Mouse (Mus musculus) T-cell, adult 2 months (primary cell): ENCODE data around the gene Wbp1l.
A peak's percentile ranks its signal among the peaks of the same experiment; 100 is the strongest.

Source experiments
- DNase-seq: peaks from one replicate; pipeline ENCODE4 v3.0.0; 2022; ENCODE audit warnings: low spot score

Gene Wbp1l

GRCm38 (mm10) chr19:46599375-46600256 lies 732 bp downstream of the Wbp1l start:
- DNase-seq = no peak

GRCm38 (mm10) chr19:46600371-46600770 lies 1.5 kb downstream of the Wbp1l start:
- DNase-seq = no peak

GRCm38 (mm10) chr19:46601491-46601890 lies 2.6 kb downstream of the Wbp1l start:
- no peak for DNase-seq

GRCm38 (mm10) chr19:46602406-46602805 lies 3.5 kb downstream of the Wbp1l start:
- DNase-seq = no peak

- peak; percentile 52 for DNase-seq
These were observed 7.8 kb downstream of the Wbp1l start for GRCm38 (mm10) chr19:46606718-46607117.

- DNase-seq = peak; percentile 65
These were observed 8.5 kb downstream of the Wbp1l start for GRCm38 (mm10) chr19:46607424-46607823.

- no peak for DNase-seq
These were observed 9.3 kb downstream of the Wbp1l start for GRCm38 (mm10) chr19:46608158-46608557.

- no peak for DNase-seq
These were observed 17.5 kb downstream of the Wbp1l start for GRCm38 (mm10) chr19:46616378-46616777.

- peak; percentile 63 for DNase-seq
These were observed 18.5 kb downstream of the Wbp1l start for GRCm38 (mm10) chr19:46617361-46617760.

- peak; percentile 52 for DNase-seq
These were observed 19.4 kb downstream of the Wbp1l start for GRCm38 (mm10) chr19:46618322-46618721.

GRCm38 (mm10) chr19:46619001-46619400 lies 20.1 kb downstream of the Wbp1l start:
- DNase-seq = peak; percentile 16

GRCm38 (mm10) chr19:46619518-46619917 lies 20.6 kb downstream of the Wbp1l start:
- DNase-seq = no peak

- DNase-seq = peak; percentile 83
These were observed 21.3 kb downstream of the Wbp1l start for GRCm38 (mm10) chr19:46620016-46620808.

GRCm38 (mm10) chr19:46621236-46622183 lies 22.6 kb downstream of the Wbp1l start:
- DNase-seq = no peak

GRCm38 (mm10) chr19:46622659-46623193 lies 23.8 kb downstream of the Wbp1l start:
- DNase-seq = no peak

GRCm38 (mm10) chr19:46623194-46623667 lies 24.3 kb downstream of the Wbp1l start:
- DNase-seq = no peak

GRCm38 (mm10) chr19:46623790-46624772 lies 25.2 kb downstream of the Wbp1l start:
- no peak for DNase-seq

GRCm38 (mm10) chr19:46625015-46625414 lies 26.1 kb downstream of the Wbp1l start:
- no peak for DNase-seq

GRCm38 (mm10) chr19:46625519-46625918 lies 26.6 kb downstream of the Wbp1l start:
- DNase-seq = no peak

GRCm38 (mm10) chr19:46628403-46628802 lies 29.5 kb downstream of the Wbp1l start:
- DNase-seq = no peak
